Mouse (Mus musculus) embryonic facial prominence, embryonic 13.5 days (tissue): ENCODE results near the gene Haspin. TPM values are rescaled to one million over a fixed set of nuclear protein-coding genes. Genes with fewer than 3 reads are reported as not detected.
"Not testable (repeated sequence)": the region's sequence is repeated elsewhere in the genome, so short reads cannot be mapped to it uniquely, and the experiment has no call there.

Experiments used
- ATAC-seq: fragments of 200-750 bp; cut with Nextera tagmentation; 2 replicates; pipeline ENCODE4 v1.8.0; 2017; ENCODE audit warnings: low read depth; ENCODE audit not compliant: insufficient number of reproducible peaks, insufficient read depth, low FRiP score, low TSS enrichment
- H3K27ac ChIP-seq: fragments of 300-500 bp; sonication (generic); 2 replicates; pipeline ENCODE4 v1.5.1; 2015; ENCODE audit warnings: moderate library complexity, mild to moderate bottlenecking, inconsistent platforms
- H3K27me3 ChIP-seq: fragments of 300-500 bp; sonication (generic); 2 replicates; pipeline ENCODE4 v1.6.1; 2015; ENCODE audit warnings: mild to moderate bottlenecking, inconsistent platforms
- H3K36me3 ChIP-seq: fragments of 300-500 bp; sonication (generic); 2 replicates; pipeline ENCODE4 v1.6.1; 2015; ENCODE audit warnings: mild to moderate bottlenecking, inconsistent platforms
- H3K4me1 ChIP-seq: fragments of 300-500 bp; sonication (generic); 2 replicates; pipeline ENCODE4 v1.6.1; 2015; ENCODE audit warnings: inconsistent platforms
- H3K4me2 ChIP-seq: fragments of 300-500 bp; sonication (generic); 2 replicates; pipeline ENCODE4 v1.6.1; 2015; ENCODE audit warnings: moderate library complexity, mild to moderate bottlenecking, inconsistent platforms
- H3K4me3 ChIP-seq: fragments of 300-500 bp; sonication (generic); 2 replicates; pipeline ENCODE4 v1.5.1; 2015; ENCODE audit warnings: mild to moderate bottlenecking, inconsistent platforms
- H3K9ac ChIP-seq: fragments of 300-500 bp; sonication (generic); 2 replicates; pipeline ENCODE4 v1.6.1; 2015; ENCODE audit warnings: mild to moderate bottlenecking, inconsistent platforms
- H3K9me3 ChIP-seq: fragments of 300-500 bp; sonication (generic); 2 replicates; pipeline ENCODE4 v1.6.1; 2016; ENCODE audit warnings: inconsistent platforms
- WGBS: fragments of 180-500 bp; shearing (Covaris S2); methylation state at CpG from one replicate; pipeline ENCODE4 v1.1.7; 2015; ENCODE audit warnings: mixed read lengths; 5-methylcytosine and 5-hydroxymethylcytosine counted together
- polyA plus RNA-seq: library from polyadenylated mRNA; unstranded; fragments of >200 nt; fragmentation: Nextera tagmentation; extraction: Ambion mirVana; gene quantifications from 2 replicates; pipeline ENCODE4 v1.2.1, GENCODE M21; 2015

The Haspin gene
- polyA plus RNA-seq, 1 experiment from 2014 or later, result 16.2 TPM

DNA sequence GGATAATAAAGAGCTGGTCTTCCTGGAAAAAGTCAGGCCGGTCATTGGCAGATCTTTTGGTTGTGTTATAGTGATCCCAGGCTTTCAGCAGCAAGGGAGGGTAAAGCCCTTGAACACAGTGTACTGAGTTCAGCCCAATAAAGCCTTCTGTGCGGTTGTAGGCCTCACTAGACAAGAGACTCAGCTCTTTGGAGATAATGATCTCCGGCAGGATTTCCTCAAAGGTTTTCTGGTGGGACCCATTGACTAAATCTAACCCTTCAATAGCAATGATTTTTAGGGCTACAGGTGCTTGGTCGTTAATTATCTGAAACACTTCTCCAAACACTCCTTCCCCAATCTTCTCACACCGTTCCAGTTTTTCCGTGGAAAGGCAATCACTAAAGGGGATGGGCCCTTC, 1.5 kb downstream of the Haspin start:
- ATAC-seq, result no peak
- peak overlapping the region; percentile 88; the same call in 1 of the 2 replicates for H3K9ac ChIP-seq

DNA sequence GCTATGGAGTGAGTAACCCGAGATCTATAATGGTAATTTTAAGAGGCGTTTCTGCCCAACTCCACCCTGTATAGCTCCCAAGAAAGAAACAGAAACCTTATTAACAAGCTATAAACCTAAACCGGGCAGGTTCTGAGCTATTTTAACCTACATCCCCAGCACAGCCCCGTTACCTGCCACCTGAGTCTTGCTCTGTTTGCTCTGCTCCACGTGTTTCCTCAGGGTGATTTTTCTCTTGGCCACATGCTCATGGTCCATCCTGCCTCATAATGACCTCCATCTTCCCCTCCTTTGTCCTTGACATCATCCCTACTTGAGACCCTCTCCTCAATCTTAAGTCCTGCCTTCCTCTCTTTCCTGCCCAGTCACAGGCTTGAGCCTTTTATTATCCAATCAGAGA, 3.9 kb downstream of the Haspin start:
- peaks cover 39% of the 10 kb centered on the region for H3K36me3 ChIP-seq
- H3K4me3 ChIP-seq, result no peak overlapping the region
- no peaks in the 10 kb centered on the region for H3K9me3 ChIP-seq
- peaks cover 33% of the 10 kb centered on the region for H3K4me1 ChIP-seq
- WGBS, result 81% methylated on average over 5 of the region's 5 CpGs
- H3K9ac ChIP-seq, result no peak overlapping the region
- no peaks in the 10 kb centered on the region for H3K27me3 ChIP-seq
- peak overlapping the region; percentile 12 for H3K4me2 ChIP-seq
- no peak for ATAC-seq
- H3K27ac ChIP-seq, result no peak overlapping the region

More for the DNA sequence above, 1.5 kb downstream of the Haspin start:
- Histone ChIP-seq H3K27ac (no peak overlapping the region), H3K4me2 (peak overlapping the region; percentile 87), H3K36me3 (peaks cover 32% of the 10 kb centered on the region), H3K9me3 (no peaks in the 10 kb centered on the region), H3K4me3 (peak overlapping the region; percentile 89), H3K27me3 (no peaks in the 10 kb centered on the region), H3K4me1 (peaks cover 33% of the 10 kb centered on the region)
- WGBS, result 88% methylated on average over 6 of the region's 6 CpGs

DNA sequence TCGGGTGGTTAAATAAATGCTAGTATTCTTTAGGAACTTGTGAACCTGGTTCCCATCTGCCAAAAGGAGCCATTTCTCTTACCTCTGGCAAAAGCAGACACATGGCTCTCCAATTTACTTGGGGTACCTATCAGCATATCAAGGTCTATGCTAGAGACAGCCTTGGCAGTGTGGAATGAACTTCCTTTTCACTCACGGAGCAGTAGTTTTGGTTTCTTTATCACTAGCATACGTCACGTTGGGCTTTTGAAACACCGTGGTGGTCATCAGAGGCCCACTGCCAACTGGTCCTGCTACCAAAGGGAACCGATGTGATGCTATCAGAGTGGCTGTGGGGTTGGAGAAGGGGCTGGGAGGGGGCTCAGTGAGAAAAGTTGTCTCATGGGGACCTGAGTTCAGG, 5.1 kb downstream of the Haspin start:
- H3K4me2 ChIP-seq, result no peak overlapping the region
- no peaks in the 10 kb centered on the region for H3K9me3 ChIP-seq

GRCm38 (mm10) chr11:73131020-73131419, 7.1 kb downstream of the Haspin start:
- ATAC-seq, result no peak
- Histone ChIP-seq H3K4me2 (no peak overlapping the region), H3K4me1 (peaks cover 17% of the 10 kb centered on the region), H3K9me3 (no peaks in the 10 kb centered on the region), H3K27me3 (no peaks in the 10 kb centered on the region), H3K27ac (no peak overlapping the region), H3K36me3 (peaks cover 39% of the 10 kb centered on the region), H3K9ac (no peak overlapping the region), H3K4me3 (no peak overlapping the region)
- WGBS, result 79% methylated on average over 7 of the region's 7 CpGs

More for the DNA sequence above, 5.1 kb downstream of the Haspin start:
- peaks cover 41% of the 10 kb centered on the region for H3K36me3 ChIP-seq
- no peaks in the 10 kb centered on the region for H3K27me3 ChIP-seq
- no peak overlapping the region for H3K4me3 ChIP-seq
- no peak for ATAC-seq
- H3K27ac ChIP-seq, result no peak overlapping the region
- H3K4me1 ChIP-seq, result peaks cover 33% of the 10 kb centered on the region
- WGBS, result 94% methylated on average over 6 of the region's 6 CpGs
- H3K9ac ChIP-seq, result no peak overlapping the region

GRCm38 (mm10) chr11:73126495-73126894, 11.6 kb downstream of the Haspin start:
- Histone ChIP-seq H3K27ac (no peak overlapping the region), H3K9me3 (no peaks in the 10 kb centered on the region; the same call in 1 of the 2 replicates), H3K4me1 (no peaks in the 10 kb centered on the region), H3K27me3 (no peaks in the 10 kb centered on the region), H3K9ac (no peak overlapping the region), H3K36me3 (peaks cover 10% of the 10 kb centered on the region; the same call in 1 of the 2 replicates), H3K4me2 (no peak overlapping the region), H3K4me3 (no peak overlapping the region)
- 99% methylated on average over 6 of the region's 6 CpGs for WGBS
- ATAC-seq, result no peak

DNA sequence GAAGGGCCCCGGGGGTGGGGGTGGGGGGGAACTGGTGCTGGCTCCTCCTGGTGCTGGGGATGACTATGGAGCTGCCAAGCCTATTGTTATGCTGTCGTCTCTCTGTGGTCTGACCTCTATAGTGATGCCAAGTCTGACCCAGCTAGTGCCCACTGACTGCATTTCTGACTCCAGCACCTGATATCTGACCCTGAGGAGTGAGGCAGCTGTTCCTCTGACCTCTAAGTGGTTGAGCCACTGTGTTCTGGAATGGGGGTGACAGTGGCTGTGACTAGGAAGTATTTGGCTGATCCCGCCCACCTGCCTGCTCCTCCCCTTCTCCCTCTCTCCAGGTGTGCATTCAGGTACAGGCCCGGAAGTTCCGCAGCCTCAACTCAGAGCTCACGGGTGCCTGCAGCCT, 26.7 kb downstream of the Haspin start:
- no peak for ATAC-seq
- H3K9ac ChIP-seq, result no peak overlapping the region
- H3K4me3 ChIP-seq, result no peak overlapping the region
- H3K4me1 ChIP-seq, result no peaks in the 10 kb centered on the region
- H3K4me2 ChIP-seq, result no peak overlapping the region
- H3K9me3 ChIP-seq, result no peaks in the 10 kb centered on the region
- no peaks in the 10 kb centered on the region for H3K36me3 ChIP-seq
- H3K27me3 ChIP-seq, result no peaks in the 10 kb centered on the region
- H3K27ac ChIP-seq, result no peak overlapping the region
- 74% methylated on average over 6 of the region's 6 CpGs for WGBS

GRCm38 (mm10) chr11:73109941-73110340, 28.2 kb downstream of the Haspin start:
- H3K4me1 ChIP-seq, result no peaks in the 10 kb centered on the region
- H3K9ac ChIP-seq, result no peak overlapping the region
- H3K27ac ChIP-seq, result no peak overlapping the region
- H3K9me3 ChIP-seq, result no peaks in the 10 kb centered on the region
- WGBS, result 84% methylated on average over 3 of the region's 3 CpGs
- no peak overlapping the region for H3K4me3 ChIP-seq
- no peak overlapping the region for H3K4me2 ChIP-seq
- no peaks in the 10 kb centered on the region for H3K27me3 ChIP-seq
- no peaks in the 10 kb centered on the region for H3K36me3 ChIP-seq
- no peak for ATAC-seq

DNA sequence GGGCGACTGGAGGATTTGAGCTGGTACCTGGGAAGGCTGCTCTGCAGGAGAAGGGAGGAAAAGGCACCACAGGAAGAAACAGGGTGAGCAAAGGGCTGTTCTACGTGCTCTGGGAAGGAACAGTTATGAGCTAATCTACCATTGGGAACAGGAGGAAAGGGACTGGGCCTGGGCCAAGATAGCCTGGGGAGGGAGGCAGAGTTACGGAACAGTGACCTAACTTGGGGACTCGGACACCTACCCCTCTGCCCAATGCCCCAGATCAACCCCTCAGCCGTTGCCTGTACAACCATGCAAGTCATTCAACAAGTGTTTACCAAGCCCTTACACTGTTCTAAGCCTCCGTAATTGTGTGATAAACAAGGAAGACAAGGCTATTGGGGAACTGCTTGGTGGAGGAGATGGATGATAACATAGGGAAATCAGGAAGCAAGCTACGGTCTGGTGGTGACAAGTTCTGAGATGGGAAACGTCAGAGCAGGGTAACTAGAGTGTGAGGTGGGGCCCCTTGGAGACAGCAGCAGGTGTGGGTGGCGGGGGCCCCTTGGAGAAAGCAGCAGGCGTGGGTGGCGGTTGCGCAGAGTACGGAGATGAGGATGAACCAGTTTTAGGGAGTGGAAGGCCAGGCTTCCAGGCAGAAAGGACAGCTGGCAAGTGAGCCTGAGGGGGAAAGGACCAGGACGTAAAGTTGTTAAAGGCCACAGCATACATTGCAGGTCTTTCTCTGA, 29.0 kb downstream of the Haspin start:
- H3K4me3 ChIP-seq, result no peak overlapping the region
- ATAC-seq, result no peak
- no peak overlapping the region for H3K4me2 ChIP-seq
- H3K27me3 ChIP-seq, result no peaks in the 10 kb centered on the region
- no peaks in the 10 kb centered on the region for H3K9me3 ChIP-seq
- 81% methylated on average over 14 of the region's 14 CpGs for WGBS
- H3K9ac ChIP-seq, result no peak overlapping the region
- H3K4me1 ChIP-seq, result no peaks in the 10 kb centered on the region
- no peak overlapping the region for H3K27ac ChIP-seq
- H3K36me3 ChIP-seq, result no peaks in the 10 kb centered on the region

GRCm38 (mm10) chr11:73108195-73108897, 29.7 kb downstream of the Haspin start:
- Histone ChIP-seq H3K27me3 (no peaks in the 10 kb centered on the region), H3K9me3 (no peaks in the 10 kb centered on the region), H3K4me1 (no peaks in the 10 kb centered on the region), H3K4me2 (no peak overlapping the region), H3K36me3 (no peaks in the 10 kb centered on the region), H3K9ac (no peak overlapping the region), H3K27ac (no peak overlapping the region), H3K4me3 (no peak overlapping the region)
- ATAC-seq, result no peak
- 73% methylated on average over 5 of the region's 5 CpGs for WGBS

- not testable (repeated sequence) for H3K9me3 ChIP-seq, H3K27me3 ChIP-seq, H3K36me3 ChIP-seq, H3K27ac ChIP-seq, H3K4me3 ChIP-seq, H3K9ac ChIP-seq, H3K4me1 ChIP-seq, H3K4me2 ChIP-seq, ATAC-seq
- 30% methylated on average over 3 of the region's 3 CpGs for WGBS
These were observed 30.7 kb downstream of the Haspin start for GRCm38 (mm10) chr11:73107358-73107757.

- H3K4me3 ChIP-seq, result no peak overlapping the region
- no peak overlapping the region for H3K27ac ChIP-seq
- H3K36me3 ChIP-seq, result no peaks in the 10 kb centered on the region
- no peaks in the 10 kb centered on the region for H3K4me1 ChIP-seq
- WGBS, result 60% methylated on average over 3 of the region's 3 CpGs
- no peak overlapping the region for H3K9ac ChIP-seq
- H3K4me2 ChIP-seq, result no peak overlapping the region
- ATAC-seq, result no peak
- no peaks in the 10 kb centered on the region for H3K9me3 ChIP-seq
- no peaks in the 10 kb centered on the region for H3K27me3 ChIP-seq
These were observed 32.8 kb downstream of the Haspin start for GRCm38 (mm10) chr11:73105246-73105645.

DNA sequence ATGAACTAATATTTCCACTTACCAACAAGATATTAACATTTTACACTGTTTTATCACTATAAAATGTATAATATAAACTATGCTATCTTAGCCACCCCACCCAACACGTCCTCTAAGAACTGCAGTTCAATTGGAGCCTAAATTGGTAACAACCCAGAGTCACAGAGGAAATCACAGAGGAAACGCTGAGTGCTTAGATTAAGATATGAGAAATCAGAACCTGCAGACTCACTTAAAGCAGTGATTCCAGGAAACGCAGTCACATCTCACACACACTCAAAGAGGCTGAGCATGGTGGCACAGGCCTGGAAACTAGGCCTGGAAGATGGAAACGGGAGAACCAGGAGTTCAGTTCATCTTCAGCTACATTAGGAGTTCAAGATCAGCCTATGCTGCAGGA, 36.8 kb downstream of the Haspin start:
- no peaks in the 10 kb centered on the region for H3K9me3 ChIP-seq
- H3K9ac ChIP-seq, result no peak overlapping the region
- H3K4me1 ChIP-seq, result 0 out of 2 replicates have a peak, but pooled peaks cover 4% of the 10 kb centered on the region
- no peaks in the 10 kb centered on the region for H3K27me3 ChIP-seq
- H3K4me3 ChIP-seq, result no peak overlapping the region
- WGBS, result 64% methylated on average over 4 of the region's 4 CpGs
- no peak overlapping the region for H3K27ac ChIP-seq
- H3K4me2 ChIP-seq, result no peak overlapping the region
- ATAC-seq, result no peak
- no peaks in the 10 kb centered on the region for H3K36me3 ChIP-seq
